Mouse (Mus musculus) left cerebral cortex, postnatal 10 days (tissue): ENCODE results near the gene Fcna. TPM values are rescaled to one million over a fixed set of nuclear protein-coding genes. Genes with fewer than 3 reads are reported as not detected.

ENCODE experiments used
- DNase-seq, 2 experiments: peaks; one replicate each; pipeline ENCODE4 v3.0.0; 2021 to 2022; ENCODE audit warnings: low spot score in 2 of 2, mixed read lengths in 1 of 2; ENCODE audit errors: extremely low spot score in 1 of 2
- intact Hi-C: fragments of 180-260 bp; cut with DNase I; formaldehyde crosslinking; loops from one replicate; pipeline ENCODE4 v1.15.1; 2025
- total RNA-seq, 2 experiments: library from RNA; stranded (reverse); gene quantifications; 2 replicates each; pipeline ENCODE4 v1.2.3; 2021

Fcna gene
- total RNA-seq, 2 experiments from 2014 or later = 0.69 to 0.99 TPM

DNA sequence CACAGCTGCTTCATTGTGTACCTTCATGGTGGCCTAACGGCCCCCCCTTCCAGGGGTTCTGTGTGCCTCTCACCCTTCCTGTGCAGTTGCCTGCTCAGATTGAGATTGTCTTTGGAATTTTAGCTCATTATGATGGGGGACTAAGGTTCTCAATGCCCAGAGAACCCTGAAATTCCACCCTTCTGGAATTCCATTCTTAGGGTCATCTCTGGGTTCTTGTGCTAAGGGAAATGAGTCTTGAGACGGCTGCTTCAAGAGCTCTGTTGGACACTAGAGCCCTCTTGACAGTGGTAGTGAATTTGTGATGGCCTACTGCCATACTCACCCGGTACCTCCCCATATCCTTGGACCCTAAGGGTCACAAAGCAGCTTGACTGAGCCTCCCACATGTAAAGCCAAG, 10.3 kb downstream of the Fcna start, which contains the start of gene Ccdc183:
Gene Ccdc183 (minus strand): TSS at position 101 of the 400 bp plus-strand sequence.
- intact Hi-C loops = no loop called here
- no peak for DNase-seq

DNA sequence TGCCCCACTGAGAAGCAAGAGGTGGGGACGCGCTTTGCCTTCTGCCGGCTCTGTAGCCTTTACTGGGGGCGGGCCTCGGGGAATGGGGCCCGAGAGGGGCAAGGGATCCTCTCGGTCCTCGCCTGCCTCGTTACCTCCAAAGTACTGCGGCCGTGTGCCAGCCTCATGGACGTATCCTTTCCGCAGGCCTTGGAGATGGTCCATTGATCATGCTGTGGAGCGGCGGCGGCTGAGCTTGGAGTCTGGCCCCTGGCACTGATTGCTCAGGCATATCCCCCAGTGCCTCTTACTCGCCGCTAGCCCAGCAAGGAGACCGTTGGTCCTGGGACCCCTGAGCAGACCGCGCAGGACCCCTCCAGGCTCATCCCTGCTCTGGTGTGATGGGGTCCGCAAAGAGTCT, 11.4 kb downstream of the Fcna start:
- DNase-seq = no peak
- intact Hi-C loops = no loop called here

DNA sequence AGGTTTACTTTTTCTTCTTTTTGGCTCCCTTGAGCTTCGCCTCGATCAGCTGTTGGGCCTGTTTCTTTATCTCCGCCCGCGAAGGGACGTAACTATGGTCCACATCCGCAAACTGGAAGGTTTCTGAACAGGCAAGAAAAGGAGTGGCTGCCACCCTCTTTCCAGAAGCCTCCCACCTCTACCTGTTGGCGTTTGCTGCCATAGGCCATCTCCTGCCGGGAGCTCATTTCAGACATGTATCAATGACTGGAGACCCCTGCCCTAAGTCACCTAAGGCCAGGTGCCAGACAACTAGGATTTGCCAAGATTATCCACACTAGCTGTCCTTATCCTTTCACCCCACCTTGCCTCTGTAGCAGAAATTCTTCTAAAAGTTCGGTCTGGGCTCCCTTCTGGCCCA, 19.2 kb downstream of the Fcna start:
- intact Hi-C loops = no loop called here
- DNase-seq = no peak

DNA sequence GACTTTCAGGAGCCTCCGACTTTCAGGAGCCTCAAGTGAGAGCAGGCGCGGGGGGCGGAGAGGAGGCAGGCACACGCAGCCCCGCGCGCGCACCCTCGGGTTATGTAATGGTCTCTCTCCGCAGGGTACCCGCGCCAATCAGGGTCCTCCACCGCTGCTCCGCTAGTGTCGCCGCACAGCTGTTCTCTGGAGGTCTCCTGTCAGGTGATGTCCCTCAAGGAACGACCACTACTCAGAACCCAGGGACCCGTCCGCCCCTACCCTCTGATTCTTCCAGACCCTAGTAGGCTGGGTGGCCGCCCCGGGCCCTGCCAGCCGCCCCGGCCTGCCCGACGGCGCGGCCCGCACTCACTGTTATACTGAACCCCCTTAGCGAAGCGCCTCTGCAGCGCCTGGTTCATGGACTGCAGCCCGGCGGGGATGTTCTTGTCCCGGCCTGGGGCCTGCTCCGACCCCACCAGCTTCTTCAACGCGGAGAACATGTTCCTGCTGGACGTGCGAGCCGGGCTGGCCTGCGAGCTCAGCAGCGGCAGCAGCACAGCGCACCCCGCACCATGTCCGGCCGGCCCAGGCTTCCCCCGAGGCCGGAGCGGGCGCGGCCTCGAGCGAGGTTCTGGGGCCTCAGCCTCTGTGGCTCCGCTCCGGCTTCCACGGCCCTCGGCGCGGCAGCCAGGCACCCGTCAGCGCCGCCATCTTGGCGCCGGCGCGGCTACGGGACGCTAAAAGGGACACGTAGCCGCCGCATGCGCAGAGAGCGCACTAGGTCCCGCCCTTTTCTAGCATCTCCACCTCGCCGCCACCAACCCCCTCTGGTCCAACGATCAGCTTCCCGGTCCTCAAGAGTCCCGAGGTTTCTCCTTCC, 19.8 kb downstream of the Fcna start, which contains the start of gene Rabl6:
Gene Rabl6 (minus strand): TSS at position 761 of the 862 bp plus-strand sequence.
- peak; percentile 85 to 94 for DNase-seq
- intact Hi-C loops = no loop called here

DNA sequence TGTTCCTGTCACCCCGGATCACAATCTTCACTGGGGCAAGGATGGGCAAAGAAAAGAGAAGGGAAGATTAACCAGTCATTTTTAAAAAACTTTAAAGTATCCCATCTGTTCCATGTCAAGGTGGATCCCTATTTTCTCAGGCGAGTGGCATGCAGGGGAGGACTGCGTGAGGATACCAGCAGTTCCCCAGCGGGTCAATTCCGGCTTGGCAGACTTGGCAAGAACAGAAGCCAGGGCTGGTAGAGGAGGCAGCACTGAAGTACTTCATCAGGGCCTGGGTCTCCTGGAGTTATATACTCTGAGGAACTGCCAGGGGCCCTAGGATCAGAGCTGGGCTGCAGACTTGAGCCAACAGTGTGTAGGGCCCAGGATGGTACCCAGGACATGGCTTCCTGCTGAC, 25.3 kb downstream of the Fcna start:
- intact Hi-C loops = no loop called here
- DNase-seq = no peak

DNA sequence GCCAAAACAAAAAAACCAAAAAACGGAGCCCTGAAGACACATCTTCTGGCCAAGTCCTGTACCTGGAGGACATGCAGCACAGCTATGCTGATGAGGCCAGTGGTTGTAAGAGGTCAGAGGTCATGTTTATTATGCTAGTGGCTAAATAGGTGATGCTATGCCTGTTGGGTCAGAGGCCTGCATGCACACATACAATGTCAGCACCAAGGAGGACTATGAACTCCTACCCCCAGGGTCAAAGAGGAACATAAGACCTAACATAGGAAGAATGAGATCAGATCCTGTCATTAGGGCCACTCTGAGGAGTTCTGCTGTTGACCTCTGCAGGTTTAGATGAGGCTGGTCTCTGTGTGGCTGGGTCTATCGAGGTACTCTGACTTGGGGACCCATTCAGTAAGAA, 27.8 kb downstream of the Fcna start:
- DNase-seq = no peak
- intact Hi-C loops = no loop called here

DNA sequence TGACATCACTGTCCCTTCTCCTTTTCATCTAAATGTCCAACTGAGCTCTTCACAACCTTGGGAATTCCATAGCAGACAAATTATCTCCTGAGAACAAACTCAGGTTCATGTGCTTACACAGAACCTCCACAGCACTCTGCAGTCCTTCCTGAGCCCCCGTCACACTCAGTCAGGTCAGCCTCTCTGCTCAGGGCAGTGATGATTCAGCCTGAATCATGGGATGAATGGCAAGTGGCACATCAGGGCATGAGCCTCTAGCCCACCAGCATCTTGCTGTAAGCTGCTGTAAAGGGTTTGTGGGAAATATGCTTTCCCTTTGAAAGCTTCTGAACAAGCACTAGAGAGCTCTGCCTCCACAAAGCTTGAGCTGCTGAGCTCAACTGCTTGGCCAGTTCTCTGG, 29.1 kb downstream of the Fcna start:
- intact Hi-C loops = no loop called here
- DNase-seq = no peak

DNA sequence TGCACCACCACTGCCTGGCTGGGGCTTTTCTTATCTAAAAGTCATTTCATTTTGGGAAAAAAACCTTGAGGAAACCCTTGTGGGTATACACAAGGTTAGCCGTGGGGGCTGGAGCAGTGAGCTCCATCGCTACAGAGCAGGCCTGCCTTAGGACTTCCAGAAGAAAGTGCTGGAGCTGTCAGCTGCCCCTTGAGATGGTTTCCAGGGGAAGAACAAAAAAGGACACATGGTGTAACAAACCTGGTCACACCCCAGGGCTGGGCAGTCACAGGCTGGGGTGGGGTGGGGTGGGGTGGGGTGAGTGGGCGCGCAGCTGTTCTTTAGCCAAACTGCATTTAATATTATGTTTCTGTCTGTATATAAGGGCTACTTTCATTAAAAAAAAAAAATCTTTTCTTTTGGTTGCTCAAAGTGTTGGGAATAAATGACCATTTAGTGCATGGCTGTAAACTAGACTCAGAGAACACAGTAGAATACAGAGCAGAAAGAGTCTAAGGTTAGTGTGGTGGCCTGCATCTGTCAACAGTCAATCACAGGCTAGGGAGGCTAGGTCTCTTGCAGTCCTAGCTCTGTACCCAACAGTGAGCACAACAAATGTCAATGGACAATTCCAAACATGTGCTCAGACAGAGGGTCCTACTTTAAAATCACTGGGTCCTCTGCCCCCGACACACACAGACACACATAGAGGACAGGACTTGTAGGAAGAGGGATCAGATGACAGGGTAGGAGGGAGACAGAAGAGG, 30.9 kb downstream of the Fcna start:
- no peak for DNase-seq
- intact Hi-C loops = no loop called here

DNA sequence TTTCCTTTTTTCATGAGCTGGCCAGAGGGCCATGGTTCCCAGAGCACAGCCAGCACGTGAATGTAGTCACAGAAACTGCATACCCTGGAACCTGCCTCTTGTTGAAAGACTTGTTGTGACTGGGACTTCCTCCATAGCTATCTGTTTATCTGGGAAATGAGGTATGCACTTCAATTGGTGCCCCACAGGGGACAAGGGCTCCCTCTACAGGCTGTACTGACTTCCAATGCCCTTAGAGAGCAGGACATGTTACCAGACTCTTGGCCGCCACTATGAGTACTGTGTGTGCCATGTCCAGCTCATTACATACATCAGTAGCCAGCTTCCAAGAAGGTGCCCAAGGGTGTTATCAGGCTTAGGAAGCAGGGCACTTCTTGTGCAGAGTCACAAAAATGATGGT, 36.0 kb downstream of the Fcna start:
- DNase-seq = peak in 1 of 2 experiments; percentile 50
- intact Hi-C loops = no loop called here

DNA sequence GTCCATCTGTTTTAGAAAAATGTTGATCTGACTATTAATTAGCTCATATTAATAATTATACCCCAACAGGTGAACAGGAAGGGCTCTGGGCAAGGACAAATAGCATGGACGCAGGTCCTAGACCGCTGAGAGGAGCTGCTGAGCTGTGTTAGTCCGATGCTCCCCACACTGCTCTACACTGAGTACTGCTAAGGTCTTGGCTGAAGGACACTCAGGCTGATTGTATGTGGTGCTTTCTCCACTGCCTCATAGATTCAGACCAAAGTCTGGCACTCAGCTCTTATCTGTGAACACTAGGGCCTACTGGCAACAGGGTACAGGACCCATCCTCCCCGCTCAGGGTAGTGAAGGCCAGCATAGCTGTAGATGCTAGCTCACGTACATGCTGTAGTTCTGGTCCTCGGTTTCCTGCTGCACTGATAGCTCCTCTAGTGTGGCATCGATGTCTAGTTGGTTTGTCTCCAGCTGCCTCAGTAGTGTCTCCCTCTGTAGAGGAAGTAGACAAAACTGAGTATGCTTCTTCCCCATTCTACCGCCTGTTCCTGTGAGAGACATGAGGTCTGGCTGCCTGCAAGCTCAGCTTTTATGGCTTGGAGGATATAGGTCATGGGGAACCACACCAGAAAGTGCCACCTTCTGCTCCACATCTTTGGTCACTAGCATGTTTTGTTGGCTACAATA, 39.5 kb downstream of the Fcna start:
- intact Hi-C loops = no loop called here
- peak in 1 of 2 experiments; percentile 19 for DNase-seq

DNA sequence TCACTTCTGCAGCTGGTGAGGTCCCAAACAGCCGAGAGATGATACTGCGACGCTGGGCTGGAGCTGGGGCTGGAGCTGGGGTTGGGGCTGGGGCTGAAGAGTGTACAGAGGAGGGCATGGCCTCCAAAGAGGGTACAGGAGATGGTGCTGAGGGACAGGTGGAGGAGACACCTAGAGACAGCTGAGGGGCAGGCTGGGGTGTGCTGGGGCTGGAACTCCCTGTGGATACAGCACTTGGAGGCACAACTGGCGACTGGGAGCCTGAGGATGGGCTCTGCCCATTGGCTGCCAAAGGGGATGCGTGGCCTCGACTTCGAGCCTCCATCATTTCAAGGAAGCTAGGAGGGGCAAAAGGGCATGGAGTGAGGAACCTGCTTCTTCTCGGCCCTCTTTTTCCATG, 40.5 kb downstream of the Fcna start:
- peak in 1 of 2 experiments; percentile 14 for DNase-seq
- intact Hi-C loops = no loop called here

DNA sequence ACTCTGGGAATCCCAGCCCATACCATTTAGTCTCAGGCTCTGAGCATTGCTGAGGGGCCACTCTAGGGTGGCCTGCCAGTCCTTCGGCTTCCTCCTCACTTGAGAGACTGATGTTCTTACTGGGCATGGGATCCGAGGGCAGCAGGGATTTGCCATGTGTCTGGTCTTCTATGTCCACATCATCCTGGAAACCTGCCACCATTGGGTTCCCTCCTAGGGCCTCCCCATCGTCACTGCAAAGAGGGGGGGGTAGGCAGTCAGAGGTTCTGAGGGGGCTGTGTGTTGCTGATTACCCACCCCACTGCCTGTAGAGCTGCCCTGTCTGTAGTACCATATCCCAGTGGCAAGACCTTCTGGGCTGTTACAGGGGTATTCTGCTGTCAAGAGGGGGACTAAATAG, 42.2 kb downstream of the Fcna start:
- peak in 1 of 2 experiments; percentile 37 for DNase-seq
- intact Hi-C loops = no loop called here

DNA sequence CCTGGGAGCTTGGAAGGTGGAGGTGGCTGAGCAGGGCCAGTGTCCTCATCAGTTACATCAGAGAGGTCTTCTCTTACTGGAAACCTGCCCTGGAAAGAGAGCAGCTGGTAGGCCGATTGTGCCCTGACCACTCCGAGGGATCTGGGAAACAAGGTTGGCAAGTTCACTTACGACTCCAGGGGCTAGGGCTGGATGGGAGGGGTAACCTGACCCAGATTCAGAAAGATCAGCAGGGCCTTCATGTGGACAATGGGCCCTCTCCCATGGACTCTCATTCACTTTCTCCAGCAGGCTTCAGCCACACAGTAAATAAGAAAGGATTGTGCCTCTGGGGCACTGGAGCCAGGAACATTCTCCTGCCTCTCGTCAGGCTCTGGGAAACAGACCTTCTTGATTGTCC, 43.0 kb downstream of the Fcna start:
- intact Hi-C loops = no loop called here
- peak in 1 of 2 experiments; percentile 17 for DNase-seq

DNA sequence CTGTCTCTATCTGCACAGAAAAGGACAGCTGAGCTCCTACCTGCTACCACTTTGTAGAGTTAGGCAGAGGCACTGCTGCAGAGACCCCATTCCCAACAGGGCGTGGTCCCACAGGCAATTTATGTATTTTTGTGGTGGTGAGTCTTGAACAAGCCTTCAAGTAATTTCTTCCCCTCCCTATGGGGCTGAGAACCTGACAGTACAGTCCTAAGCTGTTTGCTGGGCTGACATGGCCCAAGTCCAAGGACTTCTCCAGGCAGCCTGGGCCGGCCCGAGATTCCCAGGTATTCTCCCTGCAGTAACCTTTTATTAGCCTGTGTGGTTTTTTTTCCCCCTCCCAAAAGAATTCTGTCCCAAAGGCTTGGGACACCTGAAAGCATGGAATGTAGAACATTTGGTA, 43.7 kb downstream of the Fcna start:
- peak in 1 of 2 experiments; percentile 27 for DNase-seq
- intact Hi-C loops = no loop called here

DNA sequence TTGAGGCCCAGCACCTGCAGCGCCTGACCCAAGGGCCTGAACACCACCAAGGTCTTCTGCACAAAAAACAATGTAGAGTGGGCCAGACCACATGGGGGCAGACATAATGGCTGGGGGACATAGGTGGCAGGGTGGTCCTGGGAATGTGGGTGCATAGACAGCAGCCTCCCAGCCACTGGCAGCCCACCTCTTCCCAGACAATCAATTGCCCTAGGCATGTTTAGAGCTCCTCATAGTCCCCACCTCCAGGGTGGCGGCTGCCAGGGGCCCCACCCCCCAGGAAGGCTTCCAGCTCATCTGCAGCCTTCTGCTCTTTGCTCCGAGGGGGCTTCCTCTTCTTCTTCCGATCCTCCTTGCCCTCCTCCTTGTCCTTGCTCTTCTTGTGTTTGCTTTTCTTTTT, 44.3 kb downstream of the Fcna start:
- intact Hi-C loops = no loop called here

DNA sequence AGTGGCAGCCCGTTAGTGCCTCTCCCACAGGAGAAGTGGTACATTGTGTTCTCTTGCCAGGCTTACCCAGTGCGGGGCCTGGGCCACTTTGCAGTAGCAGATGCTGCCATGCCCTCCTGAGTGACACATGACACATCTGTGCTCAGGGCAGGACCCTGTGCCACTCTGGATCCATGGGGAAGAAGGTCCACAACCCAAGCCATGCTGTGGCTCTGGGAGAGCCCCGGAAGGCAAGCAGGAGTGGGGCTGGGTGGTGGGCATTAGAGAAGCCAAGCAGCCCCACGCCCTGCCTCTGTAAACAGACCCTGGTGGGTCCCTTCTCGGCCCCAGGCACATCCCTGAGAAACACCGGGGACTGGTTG, 44.7 kb downstream of the Fcna start:
- intact Hi-C loops = no loop called here
- DNase-seq = peak in 1 of 2 experiments; percentile 33

More for the DNA sequence above, 44.3 kb downstream of the Fcna start:
- DNase-seq = no peak

DNA sequence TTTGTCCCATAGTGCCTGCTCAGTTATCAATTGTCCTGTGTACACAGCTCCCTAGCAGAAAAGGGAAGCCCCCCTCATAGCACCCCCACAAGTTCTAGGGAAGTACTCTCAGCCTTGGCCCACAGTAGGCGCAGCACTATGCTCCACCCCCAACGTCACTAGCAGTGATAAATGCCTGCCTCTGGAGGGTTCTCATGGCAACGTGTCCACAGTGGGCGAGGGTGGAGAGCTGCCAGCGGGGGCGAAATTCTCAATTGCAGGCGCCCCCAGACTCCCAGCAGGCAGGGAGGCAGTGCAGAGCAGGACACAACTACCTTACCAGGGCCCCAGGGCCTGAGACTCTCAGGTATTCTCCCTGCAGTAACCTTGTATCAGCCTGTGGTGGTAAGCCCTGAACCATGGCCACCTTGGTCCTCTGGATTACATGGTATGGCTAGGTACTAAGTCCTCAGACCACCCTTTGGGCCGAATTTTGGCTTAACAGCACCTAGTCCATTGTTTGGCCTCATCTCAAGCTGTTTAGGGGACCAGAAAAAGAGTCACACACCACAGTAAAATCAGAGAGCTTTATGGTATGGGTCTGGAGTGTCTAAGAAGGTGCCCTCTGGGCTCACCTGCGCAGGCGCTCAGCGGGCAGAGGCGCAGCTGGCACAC, 45.2 kb downstream of the Fcna start:
- intact Hi-C loops = no loop called here

DNA sequence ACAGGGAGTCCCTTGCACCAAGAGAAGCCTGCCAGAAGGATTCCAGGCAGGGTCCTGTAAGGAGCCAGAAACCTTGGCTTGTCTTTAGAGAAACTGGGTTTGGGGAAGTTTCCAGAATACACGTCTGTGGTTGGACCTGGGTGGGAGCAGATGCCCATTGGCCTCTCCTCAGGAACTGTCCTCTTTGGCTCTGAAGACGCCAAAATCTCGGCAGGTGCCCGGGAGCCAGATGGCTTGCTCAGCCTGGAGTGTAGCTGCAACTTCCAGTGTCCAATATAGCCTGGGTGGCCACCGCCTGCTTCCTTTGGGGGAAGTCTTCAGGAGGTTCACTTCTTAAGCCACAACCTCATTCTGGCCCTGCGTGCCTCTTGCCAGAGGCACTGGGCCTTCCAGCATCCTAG, 45.9 kb downstream of the Fcna start:
- DNase-seq = peak in 1 of 2 experiments; percentile 57
- intact Hi-C loops = no loop called here

More for the DNA sequence above, 45.2 kb downstream of the Fcna start:
- DNase-seq = peak; percentile 88 to 89

DNA sequence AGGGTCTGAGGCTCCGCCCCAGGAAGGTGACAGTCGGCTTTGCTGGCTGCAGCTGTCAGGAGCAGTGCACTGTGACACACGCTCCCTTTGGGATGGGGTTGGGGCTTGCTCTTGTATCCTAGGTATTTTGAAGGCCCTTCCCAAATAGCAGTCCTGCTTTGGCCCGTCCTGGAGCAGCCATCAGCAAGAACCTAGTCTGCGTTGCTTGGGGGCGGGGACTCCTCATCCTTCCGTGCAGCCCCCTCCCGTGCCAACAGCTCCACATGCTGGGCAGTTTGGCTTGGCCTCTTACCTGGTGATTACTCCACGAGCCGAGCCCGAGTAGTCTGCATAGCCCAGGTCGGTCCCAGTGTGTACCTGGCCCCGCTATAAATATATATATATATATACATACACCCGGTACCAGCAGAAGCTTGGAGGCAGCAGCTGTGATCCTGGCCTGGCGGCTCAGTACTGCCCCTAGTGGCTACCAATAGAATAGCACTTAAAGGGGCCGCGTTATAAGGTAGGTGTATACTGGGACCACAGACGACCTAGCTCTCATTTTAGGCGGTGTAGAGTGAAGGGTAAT, 46.5 kb downstream of the Fcna start, which contains the start of gene Ajm1:
Gene Ajm1 (minus strand): TSS at position 464 of the 571 bp plus-strand sequence.
- DNase-seq = peak; percentile 80 to 85
- intact Hi-C loops = no loop called here
